Mouse (Mus musculus) 3134 (cell line): ENCODE measurements around the gene Tax1bp1.
"Not testable (repeated sequence)": the region's sequence is repeated elsewhere in the genome, so short reads cannot be mapped to it uniquely, and the experiment has no call there.

Experiments used
- DNase-seq: peaks from one replicate; pipeline ENCODE4 v3.0.0-alpha.2; 2011; ENCODE audit warnings: low spot score; ENCODE audit not compliant: insufficient read length; ENCODE audit errors: extremely low read depth

The Tax1bp1 gene

DNA sequence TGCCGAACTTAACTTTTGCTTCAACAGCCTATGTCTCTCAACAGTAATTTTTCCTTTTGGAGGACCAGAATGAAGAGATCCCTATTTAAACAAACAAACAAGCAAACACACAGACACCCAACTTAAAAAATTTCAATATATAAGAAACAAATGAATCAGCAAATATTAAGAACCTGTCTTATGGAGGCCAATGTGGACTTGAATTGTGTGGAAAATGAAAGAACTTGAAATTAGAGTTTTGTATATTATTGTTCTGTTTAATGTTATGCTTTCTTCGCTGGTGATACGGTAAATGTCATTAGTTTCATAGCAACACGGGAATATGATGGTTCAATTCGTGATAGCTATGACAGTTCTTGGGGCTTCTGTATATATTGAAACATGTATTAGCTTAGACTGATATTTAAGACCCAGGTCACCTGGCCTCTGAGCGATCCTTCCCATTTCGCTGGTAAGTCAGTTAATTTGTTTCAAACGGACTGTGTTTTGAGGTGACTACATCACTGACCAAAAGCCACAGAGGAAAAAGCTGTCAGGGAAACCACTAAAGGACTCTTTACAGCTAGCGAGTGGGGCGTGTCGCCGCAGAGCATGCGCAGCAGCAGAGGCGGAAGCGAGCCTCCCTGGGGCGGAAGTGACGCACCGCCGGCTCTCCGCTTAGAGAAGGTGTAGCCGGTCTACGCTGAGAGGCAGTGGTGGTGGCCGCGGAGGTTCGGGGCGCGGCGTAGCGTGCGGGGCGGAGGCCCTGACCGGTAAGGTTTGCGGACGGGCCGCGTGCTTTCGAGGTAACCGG is at the start of gene Tax1bp1:
Tax1bp1 (plus strand) TSS at position 626 of the 793 bp plus-strand sequence.
- peak; percentile 85 for DNase-seq

DNA sequence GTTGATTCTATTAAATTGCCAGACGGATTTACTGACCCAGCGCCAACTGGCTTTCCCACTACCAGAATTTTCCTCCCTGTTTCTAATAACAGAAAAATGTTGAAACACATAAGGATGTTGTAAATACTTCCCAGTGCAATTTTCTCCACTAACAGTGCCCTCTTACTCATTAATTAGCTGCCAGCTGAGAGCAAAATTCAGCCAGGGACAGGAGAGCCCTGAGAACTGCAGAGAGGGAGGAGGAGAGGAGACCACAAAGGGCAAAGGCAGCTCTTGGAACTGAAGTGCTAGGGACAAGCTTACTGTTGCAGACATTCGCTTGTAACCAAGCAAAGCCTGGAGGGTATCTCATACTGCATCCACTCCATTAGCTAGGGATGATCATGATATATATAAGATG is 45.9 kb upstream of the Tax1bp1 start:
- no peak for DNase-seq

DNA sequence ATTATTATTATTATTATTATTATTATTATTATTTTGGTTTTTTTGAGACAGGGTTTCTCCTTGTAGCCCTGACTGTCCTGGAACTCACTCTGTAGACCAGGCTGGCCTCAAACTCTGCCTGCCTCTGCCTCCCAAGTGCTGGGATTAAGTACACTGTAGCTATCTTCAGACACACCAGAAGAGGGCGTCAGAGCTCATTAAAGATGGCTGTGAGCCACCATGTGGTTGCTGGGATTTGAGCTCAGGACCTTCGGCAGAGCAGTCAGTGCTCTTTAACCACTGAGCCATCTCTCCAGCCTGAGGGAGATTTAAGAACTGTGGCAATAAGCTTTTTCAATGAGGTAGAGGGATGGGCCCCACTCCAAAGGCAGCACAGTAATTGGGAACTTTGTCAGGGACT is 43.7 kb upstream of the Tax1bp1 start:
- not testable (repeated sequence) for DNase-seq

DNA sequence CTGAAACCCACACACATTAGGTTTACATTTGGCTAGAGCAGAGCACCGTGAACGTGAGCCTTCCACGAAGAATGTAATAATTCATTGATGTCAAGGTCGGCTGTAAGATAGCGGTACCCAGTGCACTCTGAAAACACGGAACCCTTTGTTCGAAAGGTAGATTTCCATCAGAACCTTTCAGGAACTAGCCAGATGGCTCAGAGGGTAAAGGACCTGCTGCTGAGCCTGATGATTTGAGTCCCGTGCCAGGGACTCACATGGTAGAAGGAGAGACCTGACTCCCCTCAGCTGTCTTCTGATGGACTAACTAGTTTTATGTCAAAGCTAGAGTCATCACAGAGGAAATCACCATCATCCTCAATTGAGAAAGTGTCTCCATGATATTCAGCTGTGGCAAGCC is 41.7 kb upstream of the Tax1bp1 start:
- no peak for DNase-seq

DNA sequence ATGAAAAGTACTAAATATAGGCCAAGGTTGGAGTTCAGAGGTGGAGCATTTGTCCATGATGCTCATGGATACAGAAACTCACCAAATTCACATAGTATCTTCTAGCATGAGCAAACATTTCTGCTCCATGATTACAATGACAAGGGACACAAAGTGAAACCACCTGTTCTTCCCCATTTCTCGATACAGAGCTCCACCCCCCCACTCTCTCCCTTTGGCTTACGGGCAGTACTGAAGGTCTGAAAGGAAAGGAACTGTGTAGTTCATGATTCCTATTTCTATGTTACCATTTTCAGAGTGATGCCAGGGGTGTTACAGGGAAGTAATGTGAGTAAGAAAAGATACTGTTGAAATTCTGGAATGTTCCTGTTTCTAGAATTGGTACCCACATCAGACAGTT is 41.0 kb upstream of the Tax1bp1 start:
- no peak for DNase-seq

DNA sequence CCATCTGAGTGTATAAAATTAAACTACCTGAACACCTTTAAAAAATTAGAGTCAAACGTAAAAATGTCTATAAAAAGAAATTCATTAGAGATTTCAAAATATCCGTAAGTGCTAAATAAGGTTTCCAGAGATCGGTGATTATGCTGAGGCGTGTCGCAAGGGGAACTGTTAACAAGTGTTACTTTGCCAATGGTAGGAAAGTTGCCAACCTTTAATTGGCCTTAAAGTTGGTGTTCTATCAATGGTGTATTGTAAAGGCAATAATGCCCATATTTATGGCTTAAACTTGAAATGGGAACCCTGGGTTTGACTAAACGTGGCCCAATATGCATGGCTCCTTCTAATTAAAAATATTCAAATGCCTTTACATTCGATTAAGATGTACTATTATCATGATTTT is 39.8 kb upstream of the Tax1bp1 start:
- DNase-seq = no peak

DNA sequence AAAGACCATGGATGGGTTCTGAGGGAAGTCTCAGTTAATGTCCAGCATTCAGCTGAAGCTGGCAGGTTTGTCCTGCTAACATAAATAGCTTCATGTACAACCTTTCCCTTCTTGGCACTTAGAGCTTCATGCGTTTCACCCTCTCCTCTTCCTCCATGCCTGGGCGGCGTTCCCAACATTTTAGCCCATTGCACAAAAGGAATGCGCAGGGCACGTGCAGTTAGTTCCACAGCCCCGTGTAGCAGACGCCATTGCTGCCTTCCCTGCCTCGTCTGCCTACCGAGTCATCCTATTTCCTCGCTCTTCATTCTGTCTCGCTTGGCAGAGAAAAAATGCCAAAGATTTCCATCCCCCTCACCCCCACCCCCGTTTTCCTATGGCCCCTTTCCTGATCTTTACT is 39.0 kb upstream of the Tax1bp1 start:
- DNase-seq = no peak

DNA sequence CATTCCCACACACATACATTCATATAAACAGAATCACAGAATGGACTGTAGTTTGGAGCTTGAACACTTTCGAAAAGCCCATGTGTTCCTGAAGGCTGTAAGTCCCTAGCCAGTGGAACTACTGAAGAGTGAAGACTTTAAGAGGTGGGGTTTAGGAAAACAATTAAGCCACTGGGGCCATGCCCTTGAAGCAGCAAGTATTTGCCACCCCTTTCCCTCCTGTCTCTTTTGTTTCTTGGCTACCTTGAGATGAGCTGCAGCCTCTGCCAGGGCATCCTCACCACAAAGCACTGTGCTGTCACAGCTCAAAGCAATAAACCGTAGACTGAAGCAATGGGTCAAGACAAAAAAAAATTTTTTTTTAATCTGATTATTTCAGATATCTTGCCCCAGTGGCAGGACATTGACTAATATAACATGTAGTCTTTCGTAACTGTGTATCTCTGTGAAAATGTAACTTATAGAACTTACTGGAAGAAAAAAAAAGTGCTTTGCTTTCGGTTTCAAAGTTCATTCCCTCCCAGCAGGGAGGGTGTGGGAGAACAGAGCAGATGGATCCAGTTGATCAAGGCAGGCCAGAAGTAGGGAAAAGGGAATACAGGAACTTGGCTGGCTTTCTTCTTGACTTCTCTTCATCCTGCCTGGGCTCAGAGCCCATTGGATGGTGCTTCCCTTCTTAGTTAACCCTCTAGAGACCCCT is 38.2 kb upstream of the Tax1bp1 start:
- no peak for DNase-seq

DNA sequence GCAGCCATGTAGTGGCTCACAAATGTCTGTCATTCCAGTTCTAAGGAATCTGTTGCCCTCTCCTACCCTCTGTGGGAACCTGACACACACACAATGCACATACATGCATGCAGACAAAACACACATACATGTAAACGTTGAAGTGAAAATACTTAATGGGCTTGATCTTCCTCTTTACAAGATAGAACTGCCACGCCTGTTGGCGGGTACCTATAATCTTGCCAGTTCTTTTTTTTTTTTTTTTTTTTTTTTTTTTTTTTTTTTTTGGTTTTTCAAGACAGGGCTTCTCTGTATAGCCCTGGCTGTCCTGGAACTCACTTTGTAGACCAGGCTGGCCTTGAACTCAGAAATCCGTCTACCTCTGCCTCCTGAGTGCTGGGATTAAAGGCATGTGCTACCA is 36.0 kb upstream of the Tax1bp1 start:
- not testable (repeated sequence) for DNase-seq

DNA sequence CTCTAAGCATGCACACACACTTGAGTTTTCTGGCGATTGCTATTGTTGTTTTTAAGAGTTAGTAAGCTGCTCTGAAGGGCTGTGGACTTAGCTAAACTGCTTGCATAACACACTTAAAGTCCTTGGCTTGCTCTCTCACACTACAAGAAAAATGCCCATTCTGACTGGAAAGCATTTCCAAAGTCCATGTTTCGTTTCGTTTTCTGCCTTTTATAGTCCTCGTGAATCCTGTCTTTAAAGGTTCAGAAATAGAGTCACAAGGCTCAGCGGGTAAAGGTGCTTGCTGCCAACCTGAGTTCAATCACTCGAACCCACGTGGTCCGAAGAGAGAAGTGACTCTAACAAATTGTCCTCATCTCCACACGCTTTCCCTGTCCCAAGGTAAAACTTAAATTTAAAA is 34.0 kb upstream of the Tax1bp1 start:
- no peak for DNase-seq

DNA sequence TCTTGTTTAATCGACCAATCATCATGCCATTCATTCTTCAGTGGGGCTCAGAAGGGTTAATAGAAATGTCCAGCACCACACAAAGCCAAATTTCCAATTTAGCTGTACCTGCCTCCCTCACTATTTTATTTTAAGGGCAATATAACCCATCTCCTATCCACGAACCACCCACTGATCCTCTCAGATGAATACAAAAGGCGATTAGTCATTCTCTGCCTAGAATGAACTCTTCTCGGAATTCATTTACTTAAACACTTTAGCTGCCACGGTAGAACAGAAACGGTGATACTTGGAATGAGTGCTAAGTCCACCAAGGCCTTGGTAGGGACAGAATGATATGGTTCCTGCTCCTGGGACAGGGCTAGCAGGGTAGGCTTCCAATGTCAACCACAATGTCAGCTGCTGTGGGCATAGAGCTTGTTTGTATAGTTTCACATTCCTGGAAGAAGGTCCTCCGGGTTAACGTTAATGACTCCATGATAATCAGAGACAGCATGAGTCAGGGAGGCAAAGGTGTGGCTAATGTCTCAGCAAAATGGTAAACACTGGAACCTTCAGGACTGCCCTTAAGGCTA is 33.0 kb upstream of the Tax1bp1 start:
- no peak for DNase-seq

DNA sequence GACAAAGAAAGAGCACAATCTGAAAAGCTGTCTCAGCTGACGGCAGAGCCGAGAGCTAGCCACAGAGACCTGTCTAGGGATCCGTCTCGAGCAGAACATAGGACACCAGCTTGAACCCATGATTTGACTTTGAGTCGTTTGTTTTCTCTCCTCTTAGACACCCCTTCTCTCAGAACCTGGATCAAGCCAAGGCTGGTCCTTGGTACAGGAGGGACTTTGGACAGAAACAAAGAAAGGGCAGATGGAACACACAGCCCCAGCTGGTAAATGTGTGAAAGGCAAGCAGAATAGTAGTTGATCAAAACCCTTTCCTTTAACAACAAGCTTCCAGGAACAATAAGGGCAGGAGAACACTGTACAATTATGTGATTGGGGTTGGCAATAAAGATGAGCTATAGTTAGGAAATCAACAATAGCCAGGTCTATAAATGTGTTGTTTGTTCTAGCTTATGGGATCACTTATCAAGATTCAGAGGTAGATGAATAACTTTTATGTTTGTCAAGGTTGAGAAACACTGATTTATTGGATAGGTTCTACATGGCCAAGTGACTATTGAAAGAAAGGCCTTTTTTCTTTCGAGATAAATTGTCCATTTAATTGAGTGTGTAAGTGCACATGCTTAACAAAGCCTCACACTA is 31.6 kb upstream of the Tax1bp1 start:
- no peak for DNase-seq

DNA sequence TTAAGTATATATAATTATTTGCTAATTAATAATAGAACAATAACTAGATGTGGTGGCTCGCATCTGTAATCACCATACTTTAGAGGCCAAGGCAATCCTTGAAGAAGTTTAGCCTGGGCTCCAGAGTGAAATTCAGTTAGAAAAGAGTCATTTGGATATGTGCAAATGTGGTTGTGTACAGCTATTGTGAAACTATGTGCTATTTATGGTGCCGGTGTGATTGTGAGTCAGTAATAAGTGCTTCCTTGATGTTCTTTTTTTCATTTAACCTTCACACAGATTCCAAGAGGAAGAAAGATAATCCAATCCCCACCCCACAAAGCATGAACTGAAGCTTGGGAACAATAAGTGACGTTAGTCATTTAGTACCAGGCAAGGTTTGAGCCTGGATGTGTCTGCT is 30.9 kb upstream of the Tax1bp1 start:
- no peak for DNase-seq

DNA sequence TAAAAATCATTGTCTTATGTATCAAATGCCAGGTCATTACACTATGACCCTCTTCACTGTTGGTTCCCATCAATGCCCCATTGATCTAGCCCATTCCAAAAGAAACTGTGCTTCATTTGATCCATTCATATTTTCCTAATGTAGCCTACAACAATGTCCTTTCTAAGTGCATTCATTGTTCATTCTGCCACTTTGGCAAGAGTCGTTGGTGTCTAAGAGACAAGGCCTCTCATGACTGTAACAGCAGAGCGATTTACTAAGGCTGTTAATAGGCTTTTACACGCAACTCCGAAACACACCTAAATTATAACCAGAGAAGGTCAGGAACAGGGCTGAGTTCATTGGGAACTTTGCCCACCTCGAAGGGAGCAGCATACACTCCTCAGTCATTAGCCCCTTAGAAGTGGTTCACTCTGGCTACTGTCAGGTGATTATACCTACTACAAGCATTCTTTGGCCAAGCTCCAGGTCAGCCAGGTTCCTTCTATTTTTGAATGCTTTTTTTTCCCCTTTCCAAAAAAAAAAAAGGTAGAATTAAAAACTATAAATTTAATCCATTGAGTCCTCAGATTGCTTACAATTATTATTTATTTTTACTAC is 26.5 kb upstream of the Tax1bp1 start:
- no peak for DNase-seq

DNA sequence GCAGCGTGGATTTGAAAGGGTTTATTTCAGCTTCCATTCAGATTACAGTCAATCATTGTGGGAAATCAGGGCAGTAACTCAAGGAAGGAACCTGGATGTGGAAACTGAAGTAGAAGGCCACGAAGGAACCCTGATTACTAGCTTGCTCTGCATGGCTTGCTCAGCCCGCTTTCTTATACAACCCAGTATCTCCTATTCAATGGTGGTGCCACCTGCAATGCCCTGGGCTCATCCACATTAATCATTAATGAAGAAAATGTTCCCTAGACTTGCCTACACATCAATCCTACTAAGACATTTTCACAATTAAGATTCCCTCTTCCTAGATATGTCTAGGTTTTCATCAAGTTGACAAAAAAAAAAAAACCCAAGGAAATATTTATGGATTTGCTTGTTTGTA is 23.2 kb upstream of the Tax1bp1 start:
- DNase-seq = no peak

DNA sequence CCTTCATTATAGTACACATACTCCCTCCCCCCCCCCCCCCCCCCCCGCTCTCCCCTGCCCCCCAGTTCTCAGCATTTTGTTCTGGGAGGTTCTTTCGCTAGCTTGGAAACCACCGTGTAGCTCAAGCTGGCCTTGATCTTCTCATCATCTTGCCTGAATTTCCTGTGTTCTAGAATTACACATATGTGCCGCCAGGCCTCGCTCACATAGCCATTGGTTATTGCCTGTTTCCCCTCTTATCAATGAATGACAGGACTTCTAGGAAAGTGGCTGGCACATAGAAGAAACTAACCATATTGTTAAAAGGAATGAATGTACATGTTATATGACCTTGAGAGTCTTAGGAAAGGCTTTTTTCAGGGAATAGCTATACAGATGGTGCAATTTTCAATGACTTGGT is 21.7 kb upstream of the Tax1bp1 start:
- no peak for DNase-seq

DNA sequence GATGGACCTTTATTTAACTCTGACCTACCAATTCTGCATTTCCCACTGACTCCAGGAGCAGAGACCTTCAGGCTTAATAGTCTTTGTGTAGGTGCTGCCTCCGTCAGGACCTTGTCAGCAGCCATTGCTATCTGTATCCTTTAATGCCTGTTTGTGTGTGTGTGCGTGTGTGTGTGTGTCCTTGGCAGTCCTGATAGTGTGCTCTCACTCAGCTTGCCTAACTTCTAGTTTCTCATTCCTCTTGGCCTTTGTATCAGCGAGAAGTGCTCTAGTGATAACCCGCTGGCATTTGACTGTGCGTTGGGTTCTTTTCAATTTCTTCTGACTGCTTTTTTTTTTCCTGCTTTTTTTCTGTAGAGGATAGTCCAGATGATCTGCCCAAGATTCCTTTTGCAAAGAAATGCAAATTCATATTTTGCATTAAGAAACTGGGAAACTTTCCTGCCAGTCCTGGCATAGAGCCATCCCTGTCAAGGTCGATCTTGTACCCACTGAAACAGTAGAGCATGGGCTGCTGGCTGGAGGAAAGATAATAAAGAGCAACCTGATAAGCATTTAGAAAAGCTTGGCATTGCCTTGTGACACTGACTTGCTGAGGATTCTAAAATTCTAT is 21.0 kb upstream of the Tax1bp1 start:
- no peak for DNase-seq

DNA sequence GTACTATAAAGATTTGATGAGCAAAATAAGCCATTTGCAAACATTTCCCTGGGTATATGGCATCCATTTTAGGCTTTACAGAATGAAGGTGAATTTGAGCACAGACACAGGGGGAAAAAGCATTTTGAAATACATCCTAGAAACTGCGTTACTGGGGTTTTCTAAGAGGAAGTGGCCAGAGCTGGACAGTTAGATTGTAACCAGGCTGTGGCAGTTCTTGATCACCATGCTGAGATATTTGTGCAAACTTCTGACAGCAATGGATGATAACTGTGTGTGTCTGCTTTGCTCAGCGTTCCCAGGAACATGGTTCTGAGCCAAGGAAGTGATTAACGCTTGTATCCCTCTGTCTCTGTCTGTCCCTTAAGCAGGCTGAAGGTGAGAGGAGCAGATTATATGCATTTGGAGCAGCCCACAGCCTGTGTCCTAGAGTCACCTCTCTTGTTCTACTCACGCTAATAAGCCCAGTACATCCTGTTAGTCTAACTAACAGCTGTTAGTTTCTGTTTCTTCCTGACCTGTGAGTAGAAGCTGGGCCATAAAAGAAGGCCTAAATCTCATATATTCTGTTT is 15.5 kb upstream of the Tax1bp1 start:
- no peak for DNase-seq

DNA sequence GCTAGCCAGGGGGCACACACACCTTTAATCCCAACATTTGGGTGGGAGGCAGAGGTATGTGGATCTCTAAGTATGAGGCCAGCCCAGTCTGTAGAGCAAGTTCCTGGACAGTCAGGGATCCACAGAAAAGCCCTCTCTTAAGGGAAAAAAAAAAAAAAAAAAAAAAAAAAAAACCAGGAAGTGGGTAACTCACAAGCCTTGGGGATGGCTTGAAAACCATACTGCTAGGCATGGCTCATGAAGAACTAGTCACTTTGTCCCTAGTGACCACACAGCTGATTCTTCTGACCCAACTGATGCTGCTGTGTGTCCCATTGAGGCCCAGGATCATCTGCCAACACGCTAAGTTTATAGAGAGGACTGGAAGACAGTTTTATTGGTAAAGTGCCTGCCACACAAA is 14.5 kb upstream of the Tax1bp1 start:
- no peak for DNase-seq

DNA sequence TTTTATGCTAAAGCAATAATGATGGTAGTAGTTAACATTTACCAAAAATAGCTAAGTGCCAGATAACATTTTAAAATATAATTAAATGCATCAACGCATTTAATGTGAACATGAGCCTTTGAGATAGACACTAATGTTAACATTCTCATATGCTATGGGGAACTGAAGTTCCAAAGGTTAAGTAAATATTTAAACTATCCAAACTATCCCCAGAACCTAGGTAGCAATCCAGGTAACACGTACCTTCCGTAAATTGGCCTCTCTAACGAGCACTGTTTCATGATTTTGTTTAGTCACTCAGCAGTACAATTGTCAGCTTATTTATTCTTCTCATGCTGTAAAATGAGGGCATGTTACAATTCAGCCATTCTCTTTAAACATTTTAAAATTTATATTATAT is 13.6 kb upstream of the Tax1bp1 start:
- DNase-seq = no peak
